Comparison of ENCODE assay signal across 9 mouse cellular contexts in the genomic region with DNA sequence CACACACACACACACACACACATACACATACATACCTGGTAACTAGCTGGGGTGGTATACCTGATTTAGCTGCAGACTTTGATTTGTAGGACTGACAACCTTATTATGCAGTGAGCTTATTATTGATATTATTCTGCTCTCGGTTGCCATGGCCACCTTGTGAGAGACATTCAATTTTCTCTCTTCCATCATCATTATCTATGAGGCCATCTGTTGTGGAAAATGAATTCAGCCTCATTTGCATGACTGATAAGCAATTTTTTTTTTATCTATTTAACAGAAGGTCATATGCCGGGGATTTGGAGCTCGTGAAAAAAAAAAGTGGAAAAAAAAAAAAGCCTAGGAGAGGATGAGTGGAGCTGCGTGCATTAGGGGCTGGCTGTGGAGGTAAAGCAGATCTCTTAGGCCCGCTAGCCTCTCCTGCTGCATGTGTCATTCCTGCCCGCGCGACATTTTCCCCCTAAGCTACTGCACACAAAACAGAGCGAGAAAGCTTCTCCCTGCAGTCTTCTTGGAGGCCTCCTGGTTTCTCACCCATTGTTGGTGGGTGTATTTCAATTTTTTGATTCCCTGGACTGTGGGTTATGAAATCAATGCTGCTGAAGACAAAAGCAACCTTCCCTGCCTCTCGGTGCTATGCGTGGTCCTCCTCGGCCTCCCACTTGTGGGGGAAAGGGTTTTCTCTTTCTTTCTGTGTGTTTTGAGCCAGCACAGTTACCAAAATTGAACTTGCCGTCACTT. TPM values are rescaled to one million over a fixed set of nuclear protein-coding genes. Genes with fewer than 3 reads are reported as not detected.
A peak's percentile ranks its signal among the peaks of the same experiment; 100 is the strongest.
DNase-seq lines count a peak whose midpoint lies in the region; ATAC-seq and TF ChIP-seq lines count a peak whose summit lies in the region.
"Had no signal": no experiment of that assay in that cellular context is flagged by ENCODE, and none has a peak within 500 bp of the region (broad histone marks: within the 10 kb centered on the region; RNA-seq: fewer than 3 reads in every experiment).

Gene Myt1l (plus strand): TSS at position 354 of the 741 bp plus-strand sequence.

- DNase-seq in heart, postnatal 0 days (ENCODE audit: low spot score) = no peak
- no peak for DNase-seq in heart, adult 18-20 months
- DNase-seq in adrenal gland, adult 2 months = no peak
- DNase-seq in kidney, postnatal 25 days = no peak

- no peak for ATAC-seq in heart, postnatal 0 days (ENCODE audit: insufficient read depth, low read depth)
- no peak for ATAC-seq in intestine, embryonic 16.5 days
- ATAC-seq in midbrain, embryonic 12.5 days (ENCODE audit: low FRiP score, low read depth) = peak; percentile 16
- no peak for ATAC-seq in megakaryocyte-erythroid progenitor cell, adult 5-6 weeks (replicated peaks; ENCODE audit: low FRiP score, low TSS enrichment, poor library complexity, severe bottlenecking)

- peaks cover 24% of the 10 kb centered on the region for H3K27me3 ChIP-seq in heart, postnatal 0 days (ENCODE audit: control insufficient read depth, insufficient read depth, low read length)
- peaks cover 12% of the 10 kb centered on the region; the same call in 1 of the 2 replicates for H3K27me3 ChIP-seq in intestine, embryonic 16.5 days (replicated peaks; ENCODE audit: control insufficient read depth, insufficient read depth, low read length)
- peaks cover 25% of the 10 kb centered on the region for H3K27me3 ChIP-seq in midbrain, embryonic 12.5 days

- WGBS in heart, postnatal 0 days = 36% methylated on average over 13 of the region's 13 CpGs
- 36% methylated on average over 13 of the region's 13 CpGs for WGBS in intestine, embryonic 16.5 days
- 8% methylated on average over 13 of the region's 13 CpGs for WGBS in midbrain, embryonic 12.5 days

- no peak within 1 kb of the TSS; the same call in 1 of the 2 replicates for H3K9ac ChIP-seq in heart, postnatal 0 days (replicated peaks; ENCODE audit: low read depth, low read length)
- H3K9ac ChIP-seq in intestine, embryonic 16.5 days (ENCODE audit: low read depth, low read length) = no peak within 1 kb of the TSS
- peak within 1 kb of the TSS; percentile 71 for H3K9ac ChIP-seq in midbrain, embryonic 12.5 days (replicated peaks)

- no peak for TF ChIP-seq EP300 in heart, postnatal 0 days (IDR thresholded peaks at IDR 0.05; ENCODE audit: low read depth)

- no peaks in the 10 kb centered on the region for H3K36me3 ChIP-seq in heart, postnatal 0 days (replicated peaks; ENCODE audit: control insufficient read depth, insufficient read depth, low read length)
- H3K36me3 ChIP-seq in intestine, embryonic 16.5 days (ENCODE audit: control insufficient read depth, insufficient read depth, low read length) = no peaks in the 10 kb centered on the region
- H3K36me3 ChIP-seq in midbrain, embryonic 12.5 days = no peaks in the 10 kb centered on the region

- H3K4me3 ChIP-seq in heart, postnatal 0 days (ENCODE audit: low read depth, low read length) = peak within 1 kb of the TSS; percentile 32
- peak within 1 kb of the TSS; percentile 73 for H3K4me3 ChIP-seq in cortical plate, adult 2 months (ENCODE audit: insufficient read depth, low read length)
- 0 out of 2 replicates have a peak within 1 kb of the TSS, but pooled peaks have one; percentile 3 for H3K4me3 ChIP-seq in intestine, embryonic 16.5 days (ENCODE audit: low read length)
- peak within 1 kb of the TSS; percentile 46 for H3K4me3 ChIP-seq in midbrain, embryonic 12.5 days

- peak; percentile 46 for TF ChIP-seq POLR2A in cortical plate, adult 2 months (IDR thresholded peaks at IDR 0.05; ENCODE audit: extremely low read depth, insufficient read depth, low read length)

- no peak within 1 kb of the TSS for H3K27ac ChIP-seq in heart, postnatal 0 days (ENCODE audit: low read depth)
- H3K27ac ChIP-seq in cortical plate, adult 2 months (ENCODE audit: insufficient read depth, low read length) = peak within 1 kb of the TSS; percentile 92
- H3K27ac ChIP-seq in intestine, embryonic 16.5 days (ENCODE audit: low read length) = peak within 1 kb of the TSS; percentile 37
- H3K27ac ChIP-seq in midbrain, embryonic 12.5 days (replicated peaks) = peak within 1 kb of the TSS; percentile 98

- H3K4me2 ChIP-seq in heart, postnatal 0 days (ENCODE audit: low read depth, low read length) = peak within 1 kb of the TSS; percentile 55
- peak within 1 kb of the TSS; percentile 27; the same call in 1 of the 2 replicates for H3K4me2 ChIP-seq in intestine, embryonic 16.5 days (ENCODE audit: low read depth, low read length)
- H3K4me2 ChIP-seq in midbrain, embryonic 12.5 days (replicated peaks) = peak within 1 kb of the TSS; percentile 68

- H3K9me3 ChIP-seq in heart, postnatal 0 days (replicated peaks; ENCODE audit: control insufficient read depth, low read length) = no peaks in the 10 kb centered on the region
- H3K9me3 ChIP-seq in intestine, embryonic 16.5 days (ENCODE audit: control insufficient read depth, low read length) = no peaks in the 10 kb centered on the region
- no peaks in the 10 kb centered on the region for H3K9me3 ChIP-seq in midbrain, embryonic 12.5 days

- no peak for TF ChIP-seq CTCF in heart, postnatal 0 days (IDR thresholded peaks at IDR 0.05; ENCODE audit: low read depth)
- TF ChIP-seq CTCF in cortical plate, adult 2 months (IDR thresholded peaks at IDR 0.05; ENCODE audit: extremely low read depth, insufficient read depth, low read length) = no peak

- H3K4me1 ChIP-seq in heart, postnatal 0 days (ENCODE audit: control insufficient read depth, insufficient read depth) = peaks cover 8% of the 10 kb centered on the region; the same call in 1 of the 2 replicates
- 0 out of 2 replicates have a peak, but pooled peaks cover 1% of the 10 kb centered on the region for H3K4me1 ChIP-seq in cortical plate, adult 2 months (ENCODE audit: control insufficient read depth, insufficient read depth, low read length)
- no peaks in the 10 kb centered on the region for H3K4me1 ChIP-seq in intestine, embryonic 16.5 days (ENCODE audit: control insufficient read depth, insufficient read depth, low read length)
- peaks cover 24% of the 10 kb centered on the region for H3K4me1 ChIP-seq in midbrain, embryonic 12.5 days

RNA-seq across cellular contexts. Expression of gene Myt1l, which starts in this region (rescaled TPM):
- total RNA-seq in heart, postnatal 0 days (2014; rRNA removed; ENCODE audit: low replicate concordance) = 0.34 TPM in 1 of 2 replicates, not detected in the other
- 0.05 TPM in 1 of 2 replicates, not detected in the other for polyA plus RNA-seq in heart, postnatal 0 days (2015; fragmentation: Nextera tagmentation; extraction: Ambion mirVana)
- not detected for total RNA-seq in heart, adult 18-20 months (2021)
- polyA plus RNA-seq in cortical plate, adult 2 months (2012; rRNA removed) = 71.5 and 74.1 TPM in 2 replicates
- polyA plus RNA-seq in intestine, embryonic 16.5 days (2015; fragmentation: Nextera tagmentation; extraction: Ambion mirVana) = 2.0 and 3.3 TPM in 2 replicates
- 53.0 and 53.1 TPM in 2 replicates for polyA plus RNA-seq in midbrain, embryonic 12.5 days (2016; fragmentation: Nextera tagmentation; extraction: Ambion mirVana)
- total RNA-seq in adrenal gland, adult 2 months (2021) = 1 to 10 TPM; 2.0 to 2.7 TPM
- polyA plus RNA-seq in adrenal gland, adult 2 months (2012; rRNA removed) = 0.21 and 0.37 TPM in 2 replicates
- total RNA-seq in megakaryocyte-erythroid progenitor cell, adult 5-6 weeks (2014; fragmentation: Nextera tagmentation) = not detected in 2 replicates
- 0.89 TPM in 1 of 2 replicates, not detected in the other for total RNA-seq in megakaryocyte-erythroid progenitor cell, adult 5-6 weeks (2017)
- polyA plus RNA-seq: spleen, adult 2 months had no signal

Comparison
In these comparisons a context has a peak if more than half of its experiments do, and no peak if none do; other contexts are left out.
1. RNA of gene Myt1l (polyA plus RNA-seq): 71.5 to 74.1 TPM in cortical plate, adult 2 months and 53.0 to 53.1 TPM in midbrain, embryonic 12.5 days; 2.0 to 3.3 TPM in intestine, embryonic 16.5 days, 0.21 to 0.37 TPM in adrenal gland, adult 2 months and 0.05 TPM in heart, postnatal 0 days; every median in the first group is over 10 times any median in the second.
2. H3K4me3 ChIP-seq: peak in every context shown above with its lines; median percentile 73 in cortical plate, adult 2 months; 46 in midbrain, embryonic 12.5 days; 32 in heart, postnatal 0 days; 3 in intestine, embryonic 16.5 days.
3. Peak in every context shown above with its lines, with median percentiles within 50 percentile points of each other: H3K4me2 ChIP-seq.